Comparison of ENCODE assay signal across 19 mouse cellular contexts in the genomic region with DNA sequence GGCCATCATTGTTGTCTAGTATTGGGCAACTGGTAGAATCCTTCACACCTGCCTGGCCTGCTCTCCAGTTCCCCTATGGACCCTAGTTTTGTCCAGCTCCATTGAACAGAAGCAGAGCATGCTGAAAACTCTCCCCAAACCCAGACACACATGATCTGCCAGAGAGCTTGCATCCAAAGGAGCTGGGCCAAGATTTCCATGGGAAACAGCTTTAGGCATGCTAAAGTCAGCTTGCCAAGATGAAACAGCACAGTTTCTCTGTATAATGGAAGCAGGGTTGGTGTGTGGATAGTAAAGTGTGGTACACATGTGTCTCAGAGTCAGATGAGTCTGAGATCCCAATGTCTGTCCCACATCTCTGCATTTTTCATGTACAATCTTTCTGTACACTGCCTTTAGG.
DNase-seq lines count a peak whose midpoint lies in the region; ATAC-seq and TF ChIP-seq lines count a peak whose summit lies in the region.
"Had no signal": no experiment of that assay in that cellular context is flagged by ENCODE, and none has a peak within 500 bp of the region (broad histone marks: within the 10 kb centered on the region; RNA-seq: fewer than 3 reads in every experiment).

No protein-coding gene starts in this region.

- no peaks in the 10 kb centered on the region for H3K36me3 ChIP-seq in forebrain, embryonic 14.5 days (ENCODE audit: control insufficient read depth, insufficient read depth, low read length)
- no peaks in the 10 kb centered on the region for H3K36me3 ChIP-seq in forebrain, embryonic 11.5 days (ENCODE audit: control insufficient read depth, insufficient read depth, low read length)
- H3K36me3 ChIP-seq: embryonic facial prominence, embryonic 12.5 days; heart, embryonic 13.5 days had no signal

- H3K9me3 ChIP-seq in forebrain, embryonic 14.5 days (replicated peaks; ENCODE audit: control insufficient read depth, low read length), result no peaks in the 10 kb centered on the region
- H3K9me3 ChIP-seq in forebrain, embryonic 11.5 days (ENCODE audit: control insufficient read depth, low read length), result no peaks in the 10 kb centered on the region
- H3K9me3 ChIP-seq: embryonic facial prominence, embryonic 12.5 days; heart, embryonic 13.5 days had no signal

- H3K4me1 ChIP-seq in forebrain, embryonic 14.5 days (ENCODE audit: control insufficient read depth, insufficient read depth, low read length), result no peaks in the 10 kb centered on the region
- H3K4me1 ChIP-seq in forebrain, embryonic 11.5 days (replicated peaks; ENCODE audit: control insufficient read depth, insufficient read depth, low read length), result no peaks in the 10 kb centered on the region
- H3K4me1 ChIP-seq: embryonic facial prominence, embryonic 12.5 days; heart, embryonic 13.5 days had no signal

- no peak overlapping the region for H3K27ac ChIP-seq in forebrain, embryonic 14.5 days (ENCODE audit: low read depth, low read length)
- no peak overlapping the region for H3K27ac ChIP-seq in forebrain, embryonic 11.5 days (ENCODE audit: low read depth, low read length)
- peak overlapping the region; percentile 19; the same call in 1 of the 2 replicates for H3K27ac ChIP-seq in layer of hippocampus, adult 2 months
- H3K27ac ChIP-seq: embryonic facial prominence, embryonic 12.5 days; gastrocnemius, adult 2 months; heart, embryonic 13.5 days had no signal

- ATAC-seq in forebrain, embryonic 14.5 days, result no peak
- ATAC-seq in forebrain, embryonic 11.5 days (replicated peaks; ENCODE audit: low FRiP score), result no peak
- ATAC-seq: activated CD4-positive, CD25-positive, alpha-beta regulatory T cell, adult 4 months; hindbrain, embryonic 16.5 days; Patski had no signal

- H3K4me3 ChIP-seq in forebrain, embryonic 14.5 days (ENCODE audit: low read depth, low read length), result no peak overlapping the region
- no peak overlapping the region for H3K4me3 ChIP-seq in forebrain, embryonic 11.5 days (ENCODE audit: low read depth, low read length)
- H3K4me3 ChIP-seq in layer of hippocampus, adult 2 months, result no peak overlapping the region
- H3K4me3 ChIP-seq: embryonic facial prominence, embryonic 12.5 days; gastrocnemius, adult 2 months; heart, embryonic 13.5 days had no signal

- H3K27me3 ChIP-seq in forebrain, embryonic 14.5 days (replicated peaks; ENCODE audit: control insufficient read depth, insufficient read depth, low read length), result no peaks in the 10 kb centered on the region
- no peaks in the 10 kb centered on the region for H3K27me3 ChIP-seq in forebrain, embryonic 11.5 days (ENCODE audit: control insufficient read depth, insufficient read depth, low read length)
- H3K27me3 ChIP-seq: CH12.LX; heart, embryonic 13.5 days had no signal

- no peak overlapping the region for H3K9ac ChIP-seq in forebrain, embryonic 14.5 days (ENCODE audit: low read length)
- H3K9ac ChIP-seq in forebrain, embryonic 11.5 days (ENCODE audit: low read length), result no peak overlapping the region
- H3K9ac ChIP-seq: embryonic facial prominence, embryonic 12.5 days; heart, embryonic 13.5 days had no signal

- no peak for TF ChIP-seq CTCF in layer of hippocampus, adult 2 months (conservative IDR thresholded peaks at IDR 0.05)

- DNase-seq in forebrain, embryonic 14.5 days (ENCODE audit: low spot score), result peak; percentile 53
- DNase-seq in forebrain, embryonic 11.5 days (ENCODE audit: low spot score), result no peak
- peak in 1 of 2 experiments; percentile 14 for DNase-seq in layer of hippocampus, adult 2 months (ENCODE audit: low spot score in 2 of 2)
- DNase-seq in layer of hippocampus, postnatal 25 days (ENCODE audit: extremely low spot score in 1 of 2, low spot score in 1 of 2), result no peak
- DNase-seq in right cerebral cortex, postnatal 10 days (ENCODE audit: low spot score in 2 of 2), result peak; percentile 24 to 44
- no peak for DNase-seq in right cerebral cortex, adult 2 months (ENCODE audit: low spot score in 2 of 2)
- DNase-seq: adrenal gland, postnatal 14 days; cerebellum, adult 2 months; embryo, embryonic 11 days; gastrocnemius, adult 2 months; gastrocnemius, postnatal 25 days; heart, adult 11 months; heart, postnatal 36 days had no signal

- H3K4me2 ChIP-seq in forebrain, embryonic 14.5 days (ENCODE audit: low read length), result no peak overlapping the region
- H3K4me2 ChIP-seq in forebrain, embryonic 11.5 days (ENCODE audit: low read depth, low read length, severe bottlenecking), result no peak overlapping the region
- H3K4me2 ChIP-seq: embryonic facial prominence, embryonic 12.5 days; heart, embryonic 13.5 days had no signal

Comparison
In these comparisons a context has a peak if more than half of its experiments do, and no peak if none do; other contexts are left out.
1. DNase-seq: peak in forebrain, embryonic 14.5 days (single experiment) and right cerebral cortex, postnatal 10 days (2 of 2); none in forebrain, embryonic 11.5 days (single experiment), layer of hippocampus, postnatal 25 days (0 of 2) and right cerebral cortex, adult 2 months (0 of 2).